Mouse (Mus musculus) CD4-positive, CD25-positive, alpha-beta regulatory T cell, adult 2 months (primary cell): ENCODE measurements around the gene Psg16.
"Not testable (repeated sequence)": the region's sequence is repeated elsewhere in the genome, so short reads cannot be mapped to it uniquely, and the experiment has no call there.

ENCODE experiments used
- DNase-seq: peaks from one replicate; pipeline ENCODE4 v3.0.0-alpha.2; 2012; ENCODE audit warnings: low read depth, low spot score

The Psg16 gene

GRCm38 (mm10) chr7:17055287-17055946, 18.4 kb upstream of the Psg16 start:
- DNase-seq: no peak

- DNase-seq: peak; percentile 82
These were observed 17.7 kb upstream of the Psg16 start for GRCm38 (mm10) chr7:17056081-17056581.

- DNase-seq: no peak
These were observed 17.0 kb upstream of the Psg16 start for GRCm38 (mm10) chr7:17056601-17057523.

GRCm38 (mm10) chr7:17058071-17058689, 15.7 kb upstream of the Psg16 start:
- DNase-seq: peak; percentile 75

- DNase-seq: peak; percentile 53
These were observed 14.9 kb upstream of the Psg16 start for GRCm38 (mm10) chr7:17058816-17059462.

- peak; percentile 53 for DNase-seq
These were observed 14.4 kb upstream of the Psg16 start for GRCm38 (mm10) chr7:17059463-17059844.

- peak; percentile 64 for DNase-seq
These were observed 13.6 kb upstream of the Psg16 start for GRCm38 (mm10) chr7:17060031-17060781.

- DNase-seq: peak; percentile 41
These were observed 12.8 kb upstream of the Psg16 start for GRCm38 (mm10) chr7:17060782-17061605.

- DNase-seq: no peak
These were observed 11.5 kb upstream of the Psg16 start, which contains the start of gene Hif3a for GRCm38 (mm10) chr7:17062389-17062788. Gene Hif3a (minus strand): TSS chr7:17062427.

- DNase-seq: no peak
These were observed 11.0 kb upstream of the Psg16 start for GRCm38 (mm10) chr7:17062845-17063244.

GRCm38 (mm10) chr7:17065620-17066019, 8.2 kb upstream of the Psg16 start:
- no peak for DNase-seq

- DNase-seq: peak; percentile 83
These were observed 7.4 kb upstream of the Psg16 start for GRCm38 (mm10) chr7:17066412-17066811.

- no peak for DNase-seq
These were observed 6.8 kb upstream of the Psg16 start for GRCm38 (mm10) chr7:17067000-17067399.

GRCm38 (mm10) chr7:17067651-17068050, 6.2 kb upstream of the Psg16 start:
- DNase-seq: not testable (repeated sequence)

GRCm38 (mm10) chr7:17073513-17073903, 332 bp upstream of the Psg16 start:
- no peak for DNase-seq

GRCm38 (mm10) chr7:17076542-17076941, 2.7 kb downstream of the Psg16 start:
- no peak for DNase-seq

GRCm38 (mm10) chr7:17078076-17078654, 4.3 kb downstream of the Psg16 start:
- no peak for DNase-seq

GRCm38 (mm10) chr7:17082766-17083165, 8.9 kb downstream of the Psg16 start:
- DNase-seq: no peak

- no peak for DNase-seq
These were observed 13.9 kb downstream of the Psg16 start for GRCm38 (mm10) chr7:17087731-17088130.
